Mouse (Mus musculus) gastrocnemius, adult 18-20 months (tissue): ENCODE measurements around the gene Fam81b. TPM values are rescaled to one million over a fixed set of nuclear protein-coding genes. Genes with fewer than 3 reads are reported as not detected.
"Not testable (repeated sequence)": the region's sequence is repeated elsewhere in the genome, so short reads cannot be mapped to it uniquely, and the experiment has no call there.

Experiments used
- DNase-seq: peaks from one replicate; pipeline ENCODE4 v3.0.0; 2021; ENCODE audit warnings: low spot score
- long read RNA-seq, 2 experiments: library from polyadenylated mRNA; stranded (forward); transcript quantifications; one replicate each; pipeline ENCODE4 v2.0.0; 2021
- total RNA-seq, 2 experiments: library from RNA; stranded (reverse); gene quantifications; 2 replicates each; pipeline ENCODE4 v1.2.3; 2021

The Fam81b gene
- under 1 TPM in 1 of 2 experiments, not detected in 1; 0.11 TPM for total RNA-seq
- long read RNA-seq, experiment 1, result 0 reads
- long read RNA-seq, experiment 2, result 0 reads

- DNase-seq, result no peak
These were observed at the start of gene Fam81b for GRCm38 (mm10) chr13:76304637-76305122. TSS of gene Fam81b (minus strand) at chr13:76305072.

- DNase-seq, result not testable (repeated sequence)
These were observed 41.1 kb upstream of the Fam81b start for GRCm38 (mm10) chr13:76345941-76346340.

GRCm38 (mm10) chr13:76318635-76319034 lies 13.8 kb upstream of the Fam81b start:
- DNase-seq, result no peak

GRCm38 (mm10) chr13:76311580-76311979 lies 6.7 kb upstream of the Fam81b start:
- no peak for DNase-seq

- no peak for DNase-seq
These were observed 3.9 kb upstream of the Fam81b start for GRCm38 (mm10) chr13:76308811-76309210.

- DNase-seq, result no peak
These were observed 938 bp upstream of the Fam81b start for GRCm38 (mm10) chr13:76305655-76306365.

GRCm38 (mm10) chr13:76305241-76305640 lies 369 bp upstream of the Fam81b start:
- DNase-seq, result no peak

GRCm38 (mm10) chr13:76304201-76304600 lies 671 bp downstream of the Fam81b start:
- no peak for DNase-seq

- DNase-seq, result no peak
These were observed 1.7 kb downstream of the Fam81b start for GRCm38 (mm10) chr13:76303160-76303559.

GRCm38 (mm10) chr13:76302056-76302455 lies 2.8 kb downstream of the Fam81b start:
- DNase-seq, result no peak

- no peak for DNase-seq
These were observed 12.8 kb downstream of the Fam81b start for GRCm38 (mm10) chr13:76292050-76292449.

- no peak for DNase-seq
These were observed 20.3 kb downstream of the Fam81b start for GRCm38 (mm10) chr13:76284597-76284996.

- DNase-seq, result no peak
These were observed 40.4 kb downstream of the Fam81b start for GRCm38 (mm10) chr13:76264361-76265026.

GRCm38 (mm10) chr13:76258766-76259165 lies 46.1 kb downstream of the Fam81b start:
- DNase-seq, result no peak

- no peak for DNase-seq
These were observed 48.5 kb downstream of the Fam81b start for GRCm38 (mm10) chr13:76256350-76256749.

GRCm38 (mm10) chr13:76250092-76250491 lies 54.8 kb downstream of the Fam81b start:
- DNase-seq, result no peak

- DNase-seq, result no peak
These were observed 55.8 kb downstream of the Fam81b start for GRCm38 (mm10) chr13:76249066-76249465.

GRCm38 (mm10) chr13:76215397-76215796 lies 89.5 kb downstream of the Fam81b start:
- no peak for DNase-seq

- no peak for DNase-seq
These were observed 89.9 kb downstream of the Fam81b start for GRCm38 (mm10) chr13:76214928-76215327.

GRCm38 (mm10) chr13:76199943-76200342 lies 104.9 kb downstream of the Fam81b start:
- no peak for DNase-seq

GRCm38 (mm10) chr13:76197297-76197848 lies 107.5 kb downstream of the Fam81b start:
- DNase-seq, result no peak

GRCm38 (mm10) chr13:76195431-76196138 lies 109.3 kb downstream of the Fam81b start:
- DNase-seq, result no peak
